23 mouse cellular contexts compared by ENCODE assay signal in the genomic region with DNA sequence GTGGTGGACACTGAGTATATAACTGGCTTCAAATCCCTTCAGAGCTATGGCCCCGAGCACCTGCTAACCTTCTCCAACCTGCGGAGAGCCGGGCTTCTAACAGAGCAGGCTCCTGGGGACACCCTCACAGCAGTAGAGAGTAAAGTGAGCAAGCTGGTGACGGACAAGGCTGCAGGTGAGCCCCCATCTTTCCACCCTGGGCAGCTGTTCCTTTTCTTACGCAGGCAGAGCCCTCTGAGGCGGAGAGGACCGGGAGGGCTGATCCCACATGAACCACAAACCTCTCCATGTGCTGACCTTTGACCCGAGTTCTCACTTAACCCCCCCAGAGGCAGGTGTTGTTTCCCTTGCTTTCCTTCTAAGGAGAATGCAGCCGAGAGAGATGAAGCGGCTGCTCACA. TPM values are rescaled to one million over a fixed set of nuclear protein-coding genes. Genes with fewer than 3 reads are reported as not detected.
A peak's percentile ranks its signal among the peaks of the same experiment; 100 is the strongest.
DNase-seq lines count a peak whose midpoint lies in the region; TF ChIP-seq lines count a peak whose summit lies in the region.
"Had no signal": no experiment of that assay in that cellular context is flagged by ENCODE, and none has a peak within 500 bp of the region (broad histone marks: within the 10 kb centered on the region; RNA-seq: fewer than 3 reads in every experiment).

No protein-coding gene starts in this region.

- TF ChIP-seq CTCF in thymus, adult 2 months (IDR thresholded peaks at IDR 0.05; ENCODE audit: borderline replicate concordance, control insufficient read depth, extremely low read depth, insufficient read depth, low read length, poor library complexity) = no peak

- peak overlapping the region; percentile 59 for H3K27ac ChIP-seq in thymus, adult 2 months (ENCODE audit: control insufficient read depth, insufficient read depth, low read length)
- H3K27ac ChIP-seq: embryonic facial prominence, embryonic 13.5 days; forebrain, embryonic 12.5 days; forebrain, embryonic 15.5 days; hindbrain, embryonic 12.5 days; hindbrain, embryonic 15.5 days had no signal

- TF ChIP-seq POLR2A in thymus, adult 2 months (IDR thresholded peaks at IDR 0.05; ENCODE audit: control insufficient read depth, extremely low read depth, insufficient read depth, low read length, poor library complexity) = peak; percentile 32; the same call in 1 of the 2 replicates

- DNase-seq in heart, adult 11 months = peak; percentile 86
- DNase-seq in heart, adult 18-20 months = no peak
- DNase-seq in thymus, adult 2 months = peak; percentile 18
- no peak for DNase-seq in thymus, postnatal 10 days (ENCODE audit: low spot score in 2 of 2)
- peak; percentile 34 for DNase-seq in thymus, postnatal 4 days
- DNase-seq in cerebellum, adult 18-20 months = no peak
- no peak for DNase-seq in lung, postnatal 4 days
- DNase-seq: adrenal gland, adult 2 months; adrenal gland, postnatal 14 days; B cell, adult 2 months; cerebellum, adult 11 months; cerebellum, adult 9-10 months; cerebellum, postnatal 14 days; gastrocnemius, postnatal 25 days had no signal

- H3K4me3 ChIP-seq in thymus, adult 2 months (ENCODE audit: control insufficient read depth, insufficient read depth, low read length) = no peak overlapping the region
- H3K4me3 ChIP-seq: embryonic facial prominence, embryonic 13.5 days; erythroblast, embryonic 14.5 days; forebrain, embryonic 12.5 days; forebrain, embryonic 15.5 days; hindbrain, embryonic 12.5 days; hindbrain, embryonic 15.5 days had no signal

- H3K36me3 ChIP-seq in thymus, adult 2 months (ENCODE audit: control insufficient read depth, insufficient read depth, low read length) = peaks cover 22% of the 10 kb centered on the region

- WGBS in thymus, adult 2 months = 34% methylated on average over 10 of the region's 10 CpGs

- peaks cover 32% of the 10 kb centered on the region for H3K4me1 ChIP-seq in thymus, adult 2 months (replicated peaks; ENCODE audit: control insufficient read depth, insufficient read depth, low read length)
- H3K4me1 ChIP-seq: embryonic facial prominence, embryonic 13.5 days; forebrain, embryonic 12.5 days; forebrain, embryonic 15.5 days; hindbrain, embryonic 12.5 days; hindbrain, embryonic 15.5 days had no signal

- no peaks in the 10 kb centered on the region for H3K27me3 ChIP-seq in thymus, adult 2 months (ENCODE audit: control insufficient read depth, insufficient read depth, low read length)
- H3K27me3 ChIP-seq: CH12.LX; embryonic facial prominence, embryonic 13.5 days; forebrain, embryonic 12.5 days; forebrain, embryonic 15.5 days; hindbrain, embryonic 12.5 days; hindbrain, embryonic 15.5 days; Patski had no signal

RNA-seq across cellular contexts. Expression of gene Prc1, which starts 6.5 kb away (rescaled TPM):
- 1 to 10 TPM in 1 of 2 experiments, under 1 TPM in 1; 0.87 to 2.2 TPM for total RNA-seq in heart, adult 18-20 months (2021)
- 80.6 and 84.4 TPM in 2 replicates for polyA plus RNA-seq in thymus, adult 2 months (2012; rRNA removed)

RNA-seq across cellular contexts. Expression of gene Vps33b, which starts 18.3 kb away (rescaled TPM):
- total RNA-seq in heart, adult 18-20 months (2021) = 1 to 10 TPM; 7.2 to 9.0 TPM
- 21.9 and 23.3 TPM in 2 replicates for polyA plus RNA-seq in thymus, adult 2 months (2012; rRNA removed)

RNA-seq across cellular contexts. Expression of gene Ngrn, which starts 26.7 kb away (rescaled TPM):
- total RNA-seq in heart, adult 18-20 months (2021) = 10 to 100 TPM; 26.1 to 30.2 TPM
- polyA plus RNA-seq in thymus, adult 2 months (2012; rRNA removed) = 43.2 and 53.8 TPM in 2 replicates

RNA-seq across cellular contexts. Expression of gene Rccd1, which starts 36.5 kb away (rescaled TPM):
- total RNA-seq in heart, adult 18-20 months (2021) = 1 to 10 TPM; 4.7 to 6.8 TPM
- 17.6 and 20.4 TPM in 2 replicates for polyA plus RNA-seq in thymus, adult 2 months (2012; rRNA removed)

RNA-seq across cellular contexts. Expression of gene Ttll13, which starts 41.6 kb away (rescaled TPM):
- total RNA-seq in heart, adult 18-20 months (2021) = under 1 TPM; 0.12 to 0.36 TPM
- polyA plus RNA-seq in thymus, adult 2 months (2012; rRNA removed) = 0.54 and 0.62 TPM in 2 replicates
- total RNA-seq: gastrocnemius, postnatal 25 days; hematopoietic stem cell, adult 5-6 weeks had no signal

Comparison
In these comparisons a context has a peak if more than half of its experiments do, and no peak if none do; other contexts are left out.
1. DNase-seq: peak in heart, adult 11 months (single experiment), thymus, adult 2 months (single experiment) and thymus, postnatal 4 days (single experiment); none in heart, adult 18-20 months (0 of 2), thymus, postnatal 10 days (0 of 2), cerebellum, adult 18-20 months (0 of 2) and lung, postnatal 4 days (0 of 2).